Mouse (Mus musculus) urinary bladder, postnatal 0 days (tissue): ENCODE measurements around the gene Uhmk1. TPM values are rescaled to one million over a fixed set of nuclear protein-coding genes. Genes with fewer than 3 reads are reported as not detected.

Source experiments
- polyA plus RNA-seq: library from polyadenylated mRNA; unstranded; fragments of >200 nt; fragmentation: Nextera tagmentation; extraction: Ambion mirVana; gene quantifications from 2 replicates; pipeline ENCODE4 v1.2.1, GENCODE M21; 2015

Gene Uhmk1
- 3.6 and 4.3 TPM in 2 replicates for polyA plus RNA-seq

DNA sequence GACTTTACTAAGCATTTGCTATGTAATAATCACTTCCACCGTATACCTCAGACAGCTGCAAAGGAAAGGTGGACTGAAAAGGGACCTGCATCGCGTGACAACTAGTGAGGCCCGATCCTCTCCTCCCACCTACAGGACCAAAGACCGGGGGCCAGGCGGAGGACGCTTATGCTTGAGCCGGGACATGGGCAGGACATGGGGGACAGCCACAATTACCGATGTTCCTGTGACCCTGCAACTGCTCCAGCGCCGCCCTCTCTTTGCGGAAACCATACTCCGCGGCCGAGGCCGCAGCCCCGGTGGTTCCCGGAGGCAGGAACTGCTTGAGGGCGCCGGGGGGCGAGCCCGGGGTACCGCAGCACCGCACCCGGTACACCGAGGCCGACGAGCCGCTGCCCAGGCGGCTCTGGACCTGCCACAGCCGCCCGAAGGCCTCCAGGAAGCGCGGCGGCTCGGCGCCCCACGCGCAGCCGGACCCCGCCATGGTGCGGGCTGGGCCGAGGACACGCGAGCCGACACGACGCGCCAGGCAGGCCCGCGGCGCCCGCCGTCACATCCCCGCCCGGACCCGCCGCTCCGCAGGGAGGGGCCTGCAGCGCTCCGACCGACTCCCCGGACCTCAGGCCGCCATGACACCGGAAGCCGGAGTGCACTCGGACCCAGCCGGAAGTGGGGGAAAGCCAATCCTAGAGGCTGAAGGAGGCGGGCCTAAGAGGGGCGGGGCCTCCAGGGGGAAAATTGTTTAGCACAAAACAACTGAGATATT lies at the start of gene Uhmk1:
TSS of gene Uhmk1 (minus strand) at position 641 of the 766 bp plus-strand sequence.

DNA sequence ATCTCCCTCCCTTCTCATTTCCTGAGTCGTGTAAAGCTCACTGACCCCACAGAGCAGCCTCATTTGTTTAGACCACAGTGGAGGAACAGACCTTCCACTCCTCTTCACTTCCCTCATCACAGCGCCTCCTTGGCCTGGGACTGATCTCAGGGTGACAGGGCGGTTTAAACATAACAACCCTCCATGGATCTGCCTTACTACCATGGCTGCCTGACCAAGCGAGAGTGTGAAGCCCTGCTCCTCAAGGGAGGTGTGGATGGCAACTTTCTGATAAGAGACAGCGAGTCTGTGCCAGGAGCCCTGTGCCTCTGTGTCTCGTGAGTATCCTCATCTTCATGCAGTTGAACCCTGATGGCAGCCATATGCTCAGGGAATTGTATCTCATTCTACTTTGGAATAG lies 17.5 kb upstream of the Uhmk1 start, which contains the start of gene Sh2d1b2:
TSS of gene Sh2d1b2 (plus strand) at position 62 of the 400 bp plus-strand sequence.

DNA sequence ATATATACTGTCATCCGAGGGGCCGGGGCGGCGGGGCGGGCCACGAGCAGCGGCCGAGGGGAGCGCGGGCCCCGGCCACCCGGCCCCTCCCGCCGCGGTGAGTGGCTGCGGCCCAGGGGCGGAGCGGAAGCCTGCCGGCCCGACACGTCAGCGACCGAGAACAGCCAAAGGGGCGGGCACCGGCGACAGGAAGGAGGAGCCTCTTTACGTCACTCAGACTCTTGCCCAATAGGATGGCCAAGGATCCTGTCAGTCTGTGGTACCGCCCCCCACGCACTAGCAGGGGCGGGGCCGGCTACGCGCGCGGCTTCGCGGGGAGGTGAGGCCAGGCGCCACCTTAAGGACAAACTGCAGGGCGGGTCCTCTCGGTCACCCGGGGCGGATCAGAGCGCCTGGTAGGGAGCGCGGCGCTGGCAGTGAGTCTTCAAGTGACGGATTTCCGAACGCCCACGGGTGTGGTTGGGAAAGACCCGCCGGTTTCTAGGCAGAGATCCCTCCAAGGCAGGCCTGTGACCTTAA lies 40.3 kb downstream of the Uhmk1 start, which contains the start of gene Uap1:
TSS of gene Uap1 (minus strand) at position 144 of the 519 bp plus-strand sequence.

Other genes with a start within 250 kb of the Uhmk1 start
- gene Hsd17b7, start 246.2 kb downstream of the Uhmk1 start, polyA plus RNA-seq = 25.0 and 77.8 TPM in 2 replicates
- gene Ddr2, start 104.6 kb downstream of the Uhmk1 start, polyA plus RNA-seq = 69.2 and 86.5 TPM in 2 replicates
- 47.6 and 52.3 TPM in 2 replicates for gene Uap1, start 40.4 kb downstream of the Uhmk1 start, polyA plus RNA-seq
- gene Sh2d1b2, start 17.4 kb upstream of the Uhmk1 start, polyA plus RNA-seq = not detected in 2 replicates
- 0.07 and 0.10 TPM in 2 replicates for gene Sh2d1b1, start 61.9 kb upstream of the Uhmk1 start, polyA plus RNA-seq
- gene Gm7694, start 90.9 kb upstream of the Uhmk1 start, polyA plus RNA-seq = 1.8 and 2.8 TPM in 2 replicates
- 1.1 TPM in 2 replicates for gene Spata46, start 93.4 kb upstream of the Uhmk1 start, polyA plus RNA-seq